Mouse (Mus musculus) heart, adult 2 months (tissue): ENCODE data around the gene Atoh1.

Source experiments
- CTCF ChIP-seq: fragments of 200-600 bp; IDR thresholded peaks from 2 replicates; pipeline ENCODE4 v1.8.1; 2022; ENCODE audit warnings: antibody characterized with exemption, mild to moderate bottlenecking, moderate library complexity
- EP300 ChIP-seq: fragments of 200-500 bp; IDR thresholded peaks from 2 replicates; pipeline ENCODE4 v1.6.1; 2011; ENCODE audit warnings: low read depth, low read length, control low read depth; ENCODE audit not compliant: insufficient read depth
- POLR2A ChIP-seq: fragments of 200-500 bp; IDR thresholded peaks from 2 replicates; pipeline ENCODE4 v1.6.1; 2011; ENCODE audit warnings: mild to moderate bottlenecking, low read depth, low read length, control low read depth; ENCODE audit not compliant: insufficient read depth

DNA sequence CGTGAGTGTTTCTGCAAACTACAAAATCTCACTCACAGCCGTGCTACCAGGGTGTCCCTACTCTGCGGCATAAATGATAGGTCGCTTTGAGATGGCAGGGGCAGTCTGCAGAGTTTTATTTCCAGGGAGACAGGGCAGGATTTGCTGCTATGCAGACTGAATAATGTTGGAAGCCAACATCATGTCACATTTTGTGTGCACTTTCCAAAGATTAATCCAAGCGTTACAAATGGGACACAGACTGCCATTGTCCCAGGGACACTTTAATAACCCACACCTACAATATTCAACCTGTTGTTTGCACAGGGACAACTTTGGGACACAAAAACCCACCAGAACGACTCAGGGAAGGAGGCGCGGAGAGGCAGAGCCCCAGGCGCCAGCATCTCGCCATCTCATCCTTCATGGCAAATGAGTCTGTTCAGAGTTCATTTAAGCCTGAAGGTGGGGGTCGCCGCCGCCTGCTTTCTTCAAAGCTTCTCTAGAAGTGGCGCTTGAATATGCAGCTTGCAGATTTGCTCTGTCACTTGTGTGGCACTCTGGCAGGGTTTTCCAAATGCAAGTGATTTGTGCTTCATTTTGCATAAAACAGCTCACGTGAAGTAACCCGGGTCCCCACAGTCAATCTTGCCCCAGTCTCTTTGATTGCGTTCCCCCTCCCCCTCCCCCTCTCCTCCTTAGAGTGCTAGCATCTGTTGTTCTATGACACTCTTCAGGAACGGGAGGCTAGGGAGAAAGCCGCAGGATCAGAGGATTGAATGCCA, 40.6 kb upstream of the Atoh1 start:
- no peak for TF ChIP-seq CTCF
- TF ChIP-seq POLR2A: no peak
- no peak for TF ChIP-seq EP300
